Mouse (Mus musculus): ENCODE measurements around the gene Arhgap15. TPM values are rescaled to one million over a fixed set of nuclear protein-coding genes. Genes with fewer than 3 reads are reported as not detected.

Arhgap15 gene
- polyA plus RNA-seq, 1 experiment from 2014 or later: 5.2 TPM

GRCm38 (mm10) chr2:44309556-44309955, 560.9 kb downstream of the Arhgap15 start:
- 75% methylated on average over 1 of the region's 1 CpGs for WGBS (ENCODE audit: insufficient replicate concordance)
- Histone ChIP-seq H3K9me3 (replicated peaks; ENCODE audit: control insufficient read depth, low read length) (no peaks in the 10 kb centered on the region), H3K27me3 (ENCODE audit: control insufficient read depth, insufficient read depth, low read depth, low read length) (no peaks in the 10 kb centered on the region), H3K36me3 (ENCODE audit: control insufficient read depth, insufficient read depth) (no peaks in the 10 kb centered on the region), H3K27ac (ENCODE audit: low read length) (no peak overlapping the region), H3K4me2 (ENCODE audit: low read depth, low read length) (no peak overlapping the region), H3K4me3 (ENCODE audit: low read depth, low read length) (no peak overlapping the region), H3K9ac (ENCODE audit: low read depth, low read length) (no peak overlapping the region), H3K4me1 (ENCODE audit: control insufficient read depth, low read depth, low read length) (peaks cover 3% of the 10 kb centered on the region; the same call in 1 of the 2 replicates)
- no peak for ATAC-seq (ENCODE audit: low read depth)

GRCm38 (mm10) chr2:44310095-44310748, 561.6 kb downstream of the Arhgap15 start:
- 84% methylated on average over 11 of the region's 11 CpGs for WGBS (ENCODE audit: insufficient replicate concordance)
- Histone ChIP-seq H3K4me1 (ENCODE audit: control insufficient read depth, low read depth, low read length) (peaks cover 3% of the 10 kb centered on the region; the same call in 1 of the 2 replicates), H3K4me2 (ENCODE audit: low read depth, low read length) (no peak overlapping the region), H3K9ac (ENCODE audit: low read depth, low read length) (no peak overlapping the region), H3K36me3 (ENCODE audit: control insufficient read depth, insufficient read depth) (no peaks in the 10 kb centered on the region), H3K27me3 (ENCODE audit: control insufficient read depth, insufficient read depth, low read depth, low read length) (no peaks in the 10 kb centered on the region), H3K9me3 (replicated peaks; ENCODE audit: control insufficient read depth, low read length) (no peaks in the 10 kb centered on the region), H3K4me3 (ENCODE audit: low read depth, low read length) (no peak overlapping the region), H3K27ac (ENCODE audit: low read length) (no peak overlapping the region)
- ATAC-seq (ENCODE audit: low read depth): no peak

DNA sequence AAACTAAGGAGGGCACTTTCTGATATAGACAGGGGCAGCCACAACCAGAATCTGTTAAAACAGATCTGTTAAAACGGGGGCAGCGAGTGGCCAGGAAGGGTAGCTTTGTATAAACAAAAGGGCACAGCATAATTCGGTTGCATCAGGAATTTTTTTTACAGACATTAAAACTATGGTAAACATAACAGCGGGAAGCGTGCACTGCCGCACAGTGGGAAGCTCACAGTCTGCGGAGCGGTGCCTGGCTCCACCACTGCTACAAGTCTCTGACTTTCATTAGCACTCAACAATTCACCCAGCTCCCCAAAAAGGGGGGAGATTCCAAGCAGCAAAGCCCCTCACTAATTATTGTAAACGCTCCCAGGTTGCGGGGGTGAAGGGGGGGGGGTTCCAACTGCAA, 562.6 kb downstream of the Arhgap15 start:
- Histone ChIP-seq H3K36me3 (ENCODE audit: control insufficient read depth, insufficient read depth) (no peaks in the 10 kb centered on the region), H3K9ac (ENCODE audit: low read depth, low read length) (no peak overlapping the region), H3K27me3 (ENCODE audit: control insufficient read depth, insufficient read depth, low read depth, low read length) (no peaks in the 10 kb centered on the region), H3K9me3 (replicated peaks; ENCODE audit: control insufficient read depth, low read length) (no peaks in the 10 kb centered on the region), H3K27ac (ENCODE audit: low read length) (no peak overlapping the region), H3K4me3 (ENCODE audit: low read depth, low read length) (no peak overlapping the region), H3K4me1 (ENCODE audit: control insufficient read depth, low read depth, low read length) (peaks cover 3% of the 10 kb centered on the region; the same call in 1 of the 2 replicates), H3K4me2 (ENCODE audit: low read depth, low read length) (no peak overlapping the region)
- ATAC-seq (ENCODE audit: low read depth): no peak
- WGBS (ENCODE audit: insufficient replicate concordance): 49% methylated on average over 10 of the region's 10 CpGs

DNA sequence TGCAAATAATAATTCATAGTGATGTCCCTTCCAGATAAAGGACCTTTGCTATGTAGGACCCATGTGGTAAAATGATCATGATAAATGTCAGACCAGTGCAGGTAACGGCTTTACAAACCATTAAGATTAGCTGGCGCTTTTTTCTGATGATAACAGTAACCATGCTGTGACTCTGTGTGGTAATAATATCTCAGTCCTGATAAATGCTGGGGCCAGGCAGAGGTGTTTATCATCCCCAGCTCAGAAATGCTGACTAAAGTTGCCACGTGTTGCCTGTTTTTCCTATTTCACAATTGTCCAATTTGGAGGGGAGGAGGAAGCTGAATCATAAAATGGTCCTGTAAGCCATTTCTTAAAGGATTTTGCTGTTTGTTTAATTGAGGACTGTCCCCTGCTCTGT, 564.9 kb downstream of the Arhgap15 start:
- no peaks in the 10 kb centered on the region for H3K36me3 ChIP-seq (ENCODE audit: control insufficient read depth, insufficient read depth)
- ATAC-seq (ENCODE audit: low read depth): peak; percentile 76
- peaks cover 3% of the 10 kb centered on the region; the same call in 1 of the 2 replicates for H3K4me1 ChIP-seq (ENCODE audit: control insufficient read depth, low read depth, low read length)
- no peak overlapping the region for H3K4me3 ChIP-seq (ENCODE audit: low read depth, low read length)
- H3K4me2 ChIP-seq (ENCODE audit: low read depth, low read length): no peak overlapping the region
- H3K27me3 ChIP-seq (ENCODE audit: control insufficient read depth, insufficient read depth, low read depth, low read length): no peaks in the 10 kb centered on the region
- H3K9ac ChIP-seq (ENCODE audit: low read depth, low read length): no peak overlapping the region
- 19% methylated on average over 3 of the region's 3 CpGs for WGBS (ENCODE audit: insufficient replicate concordance)
- H3K9me3 ChIP-seq (replicated peaks; ENCODE audit: control insufficient read depth, low read length): no peaks in the 10 kb centered on the region
- no peak overlapping the region for H3K27ac ChIP-seq (ENCODE audit: low read length)

- H3K4me3 ChIP-seq (ENCODE audit: low read depth, low read length): no peak overlapping the region
- no peak overlapping the region for H3K27ac ChIP-seq (ENCODE audit: low read length)
- H3K4me1 ChIP-seq (ENCODE audit: control insufficient read depth, low read depth, low read length): peaks cover 1% of the 10 kb centered on the region; the same call in 1 of the 2 replicates
- no peaks in the 10 kb centered on the region for H3K36me3 ChIP-seq (ENCODE audit: control insufficient read depth, insufficient read depth)
- H3K4me2 ChIP-seq (ENCODE audit: low read depth, low read length): no peak overlapping the region
- H3K27me3 ChIP-seq (ENCODE audit: control insufficient read depth, insufficient read depth, low read depth, low read length): no peaks in the 10 kb centered on the region
- 74% methylated on average over 6 of the region's 6 CpGs for WGBS (ENCODE audit: insufficient replicate concordance)
- H3K9ac ChIP-seq (ENCODE audit: low read depth, low read length): no peak overlapping the region
- H3K9me3 ChIP-seq (replicated peaks; ENCODE audit: control insufficient read depth, low read length): no peaks in the 10 kb centered on the region
- ATAC-seq (ENCODE audit: low read depth): no peak
Observed at GRCm38 (mm10) chr2:44318436-44318835, 569.8 kb downstream of the Arhgap15 start.

DNA sequence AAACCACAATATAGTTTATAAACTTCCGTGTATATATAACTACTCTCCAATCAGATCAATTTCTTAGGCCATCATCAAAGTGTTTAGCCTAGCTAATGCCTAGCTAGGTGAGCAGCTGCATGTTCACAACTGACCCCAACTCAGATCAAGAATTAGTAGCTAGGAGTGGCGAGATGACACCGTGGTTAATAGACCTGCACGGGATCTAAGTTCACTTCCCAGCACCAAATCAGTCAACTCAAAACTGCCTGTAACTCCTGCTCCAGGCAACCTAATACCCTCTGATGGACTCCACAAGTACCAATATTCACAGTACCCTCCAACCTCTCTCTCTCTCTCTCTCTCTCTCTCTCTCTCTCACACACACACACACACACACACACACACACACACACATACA, 570.9 kb downstream of the Arhgap15 start:
- H3K4me3 ChIP-seq (ENCODE audit: low read depth, low read length): no peak overlapping the region
- H3K4me2 ChIP-seq (ENCODE audit: low read depth, low read length): no peak overlapping the region
- WGBS (ENCODE audit: insufficient replicate concordance): 73% methylated on average over 4 of the region's 4 CpGs
- no peaks in the 10 kb centered on the region for H3K27me3 ChIP-seq (ENCODE audit: control insufficient read depth, insufficient read depth, low read depth, low read length)
- no peaks in the 10 kb centered on the region for H3K9me3 ChIP-seq (replicated peaks; ENCODE audit: control insufficient read depth, low read length)
- H3K36me3 ChIP-seq (ENCODE audit: control insufficient read depth, insufficient read depth): no peaks in the 10 kb centered on the region
- H3K4me1 ChIP-seq (ENCODE audit: control insufficient read depth, low read depth, low read length): no peaks in the 10 kb centered on the region
- no peak overlapping the region for H3K9ac ChIP-seq (ENCODE audit: low read depth, low read length)
- H3K27ac ChIP-seq (ENCODE audit: low read length): no peak overlapping the region
- ATAC-seq (ENCODE audit: low read depth): no peak

GRCm38 (mm10) chr2:44323813-44324212, 575.2 kb downstream of the Arhgap15 start:
- no peak for ATAC-seq (ENCODE audit: low read depth)
- WGBS (ENCODE audit: insufficient replicate concordance): 71% methylated on average over 4 of the region's 4 CpGs
- no peak overlapping the region for H3K9ac ChIP-seq (ENCODE audit: low read depth, low read length)
- H3K9me3 ChIP-seq (replicated peaks; ENCODE audit: control insufficient read depth, low read length): no peaks in the 10 kb centered on the region
- H3K4me3 ChIP-seq (ENCODE audit: low read depth, low read length): no peak overlapping the region
- no peaks in the 10 kb centered on the region for H3K36me3 ChIP-seq (ENCODE audit: control insufficient read depth, insufficient read depth)
- H3K27ac ChIP-seq (ENCODE audit: low read length): no peak overlapping the region
- no peak overlapping the region for H3K4me2 ChIP-seq (ENCODE audit: low read depth, low read length)
- H3K27me3 ChIP-seq (ENCODE audit: control insufficient read depth, insufficient read depth, low read depth, low read length): no peaks in the 10 kb centered on the region
- no peaks in the 10 kb centered on the region for H3K4me1 ChIP-seq (ENCODE audit: control insufficient read depth, low read depth, low read length)

DNA sequence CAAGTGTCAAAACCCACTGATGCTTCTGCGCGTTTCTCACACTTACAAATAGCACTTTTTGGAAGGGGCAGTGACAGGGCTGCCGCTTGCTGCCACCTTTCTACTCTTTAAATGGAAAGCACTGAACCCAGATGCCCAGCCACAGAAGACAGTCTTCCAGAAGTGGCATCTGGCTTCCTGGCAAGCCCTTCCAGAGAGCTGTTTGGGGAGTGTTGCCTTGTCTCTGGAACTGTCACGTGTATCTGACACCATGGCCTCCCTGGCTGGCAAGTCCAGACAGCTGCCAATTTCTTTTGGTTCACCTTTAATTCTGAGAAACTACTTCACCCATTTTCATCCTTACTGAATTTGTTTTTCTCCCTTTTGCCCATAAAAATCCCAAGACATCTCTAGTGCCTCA, 584.7 kb downstream of the Arhgap15 start:
- Histone ChIP-seq H3K4me1 (ENCODE audit: control insufficient read depth, low read depth, low read length) (no peaks in the 10 kb centered on the region), H3K9ac (ENCODE audit: low read depth, low read length) (no peak overlapping the region), H3K4me2 (ENCODE audit: low read depth, low read length) (no peak overlapping the region), H3K9me3 (replicated peaks; ENCODE audit: control insufficient read depth, low read length) (no peaks in the 10 kb centered on the region), H3K27me3 (ENCODE audit: control insufficient read depth, insufficient read depth, low read depth, low read length) (no peaks in the 10 kb centered on the region), H3K36me3 (ENCODE audit: control insufficient read depth, insufficient read depth) (no peaks in the 10 kb centered on the region), H3K4me3 (ENCODE audit: low read depth, low read length) (no peak overlapping the region), H3K27ac (ENCODE audit: low read length) (no peak overlapping the region)
- 66% methylated on average over 4 of the region's 4 CpGs for WGBS (ENCODE audit: insufficient replicate concordance)
- no peak for ATAC-seq (ENCODE audit: low read depth)

DNA sequence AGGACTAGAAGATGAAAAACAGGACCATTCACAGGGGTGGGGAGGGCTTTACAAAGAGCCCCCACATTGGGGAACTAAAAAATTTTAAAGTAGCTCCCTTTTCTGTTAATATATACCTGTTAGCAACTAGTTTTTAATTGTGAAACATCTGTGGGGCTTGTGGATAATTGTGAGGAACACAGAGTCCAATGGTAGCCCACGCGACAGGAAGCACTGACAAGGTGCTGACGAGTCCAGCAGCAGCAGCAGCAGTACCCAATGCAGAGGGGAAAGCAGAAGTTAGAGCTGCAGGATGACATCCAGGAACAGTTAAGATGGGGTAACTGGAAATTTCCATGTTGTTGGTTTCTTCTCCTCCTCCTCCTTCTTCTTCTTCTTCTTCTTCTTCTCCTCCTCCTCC, 585.4 kb downstream of the Arhgap15 start:
- Histone ChIP-seq H3K9me3 (replicated peaks; ENCODE audit: control insufficient read depth, low read length) (no peaks in the 10 kb centered on the region), H3K4me2 (ENCODE audit: low read depth, low read length) (no peak overlapping the region), H3K27me3 (ENCODE audit: control insufficient read depth, insufficient read depth, low read depth, low read length) (no peaks in the 10 kb centered on the region), H3K36me3 (ENCODE audit: control insufficient read depth, insufficient read depth) (no peaks in the 10 kb centered on the region), H3K4me3 (ENCODE audit: low read depth, low read length) (no peak overlapping the region), H3K9ac (ENCODE audit: low read depth, low read length) (no peak overlapping the region), H3K27ac (ENCODE audit: low read length) (no peak overlapping the region), H3K4me1 (ENCODE audit: control insufficient read depth, low read depth, low read length) (no peaks in the 10 kb centered on the region)
- ATAC-seq (ENCODE audit: low read depth): no peak
- 3% methylated on average over 3 of the region's 3 CpGs for WGBS (ENCODE audit: insufficient replicate concordance)

Measured in liver, embryonic 16.5 days (tissue).